In genomic region chrX:71049864-71050576, GRCm38 (mm10) we compare ENCODE assay signal across 7 mouse cellular contexts. TPM values are rescaled to one million over a fixed set of nuclear protein-coding genes. Genes with fewer than 3 reads are reported as not detected.
A peak's percentile ranks its signal among the peaks of the same experiment; 100 is the strongest.
DNase-seq lines count a peak whose midpoint lies in the region; ATAC-seq and TF ChIP-seq lines count a peak whose summit lies in the region.

Mamld1 (plus strand) TSS chrX:71050256.

- DNase-seq in brain, embryonic 14.5 days (ENCODE audit: low read depth), result peak; percentile 91
- peak; percentile 69 for DNase-seq in embryonic facial prominence, embryonic 14.5 days (ENCODE audit: low spot score)
- peak; percentile 78 for DNase-seq in heart, adult 8-10 months (ENCODE audit: low spot score)
- DNase-seq in kidney, adult 8-10 months, result peak; percentile 34 to 45
- DNase-seq in limb, embryonic 10.5 days (ENCODE audit: low spot score), result peak; percentile 48
- DNase-seq in mesoderm, embryonic 11.5 days (ENCODE audit: low read depth, low spot score), result peak; percentile 62

- H3K9me3 ChIP-seq in embryonic facial prominence, embryonic 14.5 days (ENCODE audit: control insufficient read depth, low read length), result no peaks in the 10 kb centered on the region
- no peaks in the 10 kb centered on the region for H3K9me3 ChIP-seq in limb, embryonic 10.5 days (replicated peaks)
- H3K9me3 ChIP-seq in stomach, embryonic 14.5 days (ENCODE audit: control insufficient read depth, low read depth, low read length), result no peaks in the 10 kb centered on the region

- no peak for TF ChIP-seq CTCF in brain, embryonic 14.5 days (IDR thresholded peaks at IDR 0.05; ENCODE audit: borderline replicate concordance, extremely low read depth, insufficient read depth, insufficient read length)

- peak within 1 kb of the TSS; percentile 49 for H3K4me3 ChIP-seq in embryonic facial prominence, embryonic 14.5 days (ENCODE audit: low read depth, low read length)
- H3K4me3 ChIP-seq in limb, embryonic 10.5 days, result peak within 1 kb of the TSS; percentile 52
- peak within 1 kb of the TSS; percentile 43 for H3K4me3 ChIP-seq in stomach, embryonic 14.5 days (ENCODE audit: low read depth, low read length)

- no peak within 1 kb of the TSS for H3K27ac ChIP-seq in embryonic facial prominence, embryonic 14.5 days (replicated peaks; ENCODE audit: low read depth, low read length)
- 0 out of 2 replicates have a peak within 1 kb of the TSS, but pooled peaks have one; percentile 2 for H3K27ac ChIP-seq in limb, embryonic 10.5 days
- no peak within 1 kb of the TSS for H3K27ac ChIP-seq in stomach, embryonic 14.5 days (ENCODE audit: low read length)

- peaks cover 32% of the 10 kb centered on the region for H3K27me3 ChIP-seq in embryonic facial prominence, embryonic 14.5 days (replicated peaks; ENCODE audit: control insufficient read depth, insufficient read depth, low read length)
- peaks cover 92% of the 10 kb centered on the region for H3K27me3 ChIP-seq in limb, embryonic 10.5 days (ENCODE audit: low read depth, poor library complexity, severe bottlenecking)
- H3K27me3 ChIP-seq in stomach, embryonic 14.5 days (ENCODE audit: control insufficient read depth, insufficient read depth, low read length), result no peaks in the 10 kb centered on the region

- 0 out of 2 replicates have a peak, but pooled peaks have one; percentile 37 for TF ChIP-seq POLR2A in brain, embryonic 14.5 days (IDR thresholded peaks at IDR 0.05; ENCODE audit: borderline replicate concordance, extremely low read depth, insufficient read depth, insufficient read length, poor library complexity, severe bottlenecking)

- 15% methylated on average over 24 of the region's 50 CpGs for WGBS in embryonic facial prominence, embryonic 14.5 days
- 14% methylated on average over 37 of the region's 50 CpGs for WGBS in limb, embryonic 10.5 days
- WGBS in stomach, embryonic 14.5 days, result 25% methylated on average over 43 of the region's 50 CpGs

- ATAC-seq in embryonic facial prominence, embryonic 14.5 days (ENCODE audit: low read depth), result peak; percentile 83
- 0 out of 2 replicates have a peak, but pooled peaks have one; percentile 44 for ATAC-seq in stomach, embryonic 14.5 days (ENCODE audit: insufficient number of reproducible peaks, insufficient read depth, low FRiP score, low read depth)

- peak within 1 kb of the TSS; percentile 56 for H3K9ac ChIP-seq in embryonic facial prominence, embryonic 14.5 days (ENCODE audit: low read depth, low read length)
- peak within 1 kb of the TSS; percentile 40; the same call in 1 of the 2 replicates for H3K9ac ChIP-seq in stomach, embryonic 14.5 days (replicated peaks; ENCODE audit: low read depth, low read length)

- no peaks in the 10 kb centered on the region for H3K4me1 ChIP-seq in embryonic facial prominence, embryonic 14.5 days (ENCODE audit: control insufficient read depth, insufficient read depth, low read length)
- H3K4me1 ChIP-seq in limb, embryonic 10.5 days, result 0 out of 2 replicates have a peak, but pooled peaks cover 3% of the 10 kb centered on the region
- no peaks in the 10 kb centered on the region for H3K4me1 ChIP-seq in stomach, embryonic 14.5 days (ENCODE audit: control insufficient read depth, insufficient read depth, low read length)

- peak within 1 kb of the TSS; percentile 73 for H3K4me2 ChIP-seq in embryonic facial prominence, embryonic 14.5 days (ENCODE audit: low read depth, low read length)
- peak within 1 kb of the TSS; percentile 59 for H3K4me2 ChIP-seq in stomach, embryonic 14.5 days (replicated peaks; ENCODE audit: low read depth, low read length)

- no peaks in the 10 kb centered on the region for H3K36me3 ChIP-seq in embryonic facial prominence, embryonic 14.5 days (ENCODE audit: control insufficient read depth, insufficient read depth, low read length)
- H3K36me3 ChIP-seq in limb, embryonic 10.5 days, result no peaks in the 10 kb centered on the region
- no peaks in the 10 kb centered on the region for H3K36me3 ChIP-seq in stomach, embryonic 14.5 days (ENCODE audit: control insufficient read depth, insufficient read depth, low read length)

RNA-seq across cellular contexts. Expression of gene Mamld1, which starts in this region (rescaled TPM):
- polyA plus RNA-seq in brain, embryonic 14.5 days (2012; rRNA removed), result 6.4 and 13.2 TPM in 2 replicates
- 5.5 and 6.3 TPM in 2 replicates for polyA plus RNA-seq in embryonic facial prominence, embryonic 14.5 days (2014; fragmentation: Nextera tagmentation; extraction: Ambion mirVana)
- total RNA-seq in heart, adult 8-10 months (2022), result 1 to 10 TPM; 4.2 to 5.1 (median 4.4) TPM
- polyA plus RNA-seq in limb, embryonic 10.5 days (2016; fragmentation: Nextera tagmentation; extraction: Ambion mirVana), result 0.29 and 0.54 TPM in 2 replicates
- polyA plus RNA-seq in stomach, embryonic 14.5 days (2014; fragmentation: Nextera tagmentation; extraction: Ambion mirVana), result 3.4 and 3.8 TPM in 2 replicates

Comparison
In these comparisons a context has a peak if more than half of its experiments do, and no peak if none do; other contexts are left out.
1. Peak in DNase-seq, H3K4me3 ChIP-seq and H3K27ac ChIP-seq in limb, embryonic 10.5 days; RNA of the gene not detected or under 1 TPM.
2. DNase-seq: peak in every context shown above with its lines; median percentile 91 in brain, embryonic 14.5 days; 78 in heart, adult 8-10 months; 69 in embryonic facial prominence, embryonic 14.5 days; 62 in mesoderm, embryonic 11.5 days; 48 in limb, embryonic 10.5 days; 40 in kidney, adult 8-10 months.